Mouse (Mus musculus): ENCODE results near the gene Svs5. TPM values are rescaled to one million over a fixed set of nuclear protein-coding genes. Genes with fewer than 3 reads are reported as not detected.

Gene Svs5
- polyA plus RNA-seq, 1 experiment from 2014 or later = not detected

DNA sequence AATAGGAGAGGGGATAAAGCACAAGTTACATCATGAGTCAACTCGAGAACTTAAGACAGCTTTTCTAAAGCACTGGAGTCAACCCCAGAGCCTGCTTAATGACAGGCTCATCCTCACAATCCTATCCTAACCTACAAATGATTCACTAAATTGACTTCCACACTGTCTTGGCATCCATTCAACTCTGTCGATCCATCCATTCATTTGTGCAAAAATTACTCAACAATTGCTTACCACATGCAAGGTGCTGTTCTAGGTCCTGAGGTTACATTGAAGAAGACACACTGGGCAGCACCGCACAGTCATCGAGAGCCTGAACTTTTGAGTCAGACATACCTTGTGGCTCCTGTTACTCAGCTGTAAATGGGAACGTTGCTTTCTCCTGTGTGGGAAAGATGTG, 26.5 kb downstream of the Svs5 start:
- H3K4me1 ChIP-seq (ENCODE audit: insufficient read depth) = peaks cover 5% of the 10 kb centered on the region; the same call in 1 of the 2 replicates
- H3K9ac ChIP-seq (replicated peaks) = no peak overlapping the region
- DNase-seq = no peak
- no peak overlapping the region for H3K4me2 ChIP-seq (ENCODE audit: low read depth, low read length)
- no peak overlapping the region for H3K4me3 ChIP-seq (ENCODE audit: low read depth, low read length)
- H3K27me3 ChIP-seq (ENCODE audit: insufficient read depth, low read length) = no peaks in the 10 kb centered on the region
- TF ChIP-seq CTCF (IDR thresholded peaks at IDR 0.05; ENCODE audit: low read depth) = no peak
- no peak for TF ChIP-seq EP300 (IDR thresholded peaks at IDR 0.05; ENCODE audit: low read depth)
- no peaks in the 10 kb centered on the region for H3K9me3 ChIP-seq (ENCODE audit: low read length)
- H3K27ac ChIP-seq (ENCODE audit: low read depth) = no peak overlapping the region
- H3K36me3 ChIP-seq (replicated peaks; ENCODE audit: insufficient read depth, low read length) = no peaks in the 10 kb centered on the region
- no peak for ATAC-seq
- 70% methylated on average over 5 of the region's 5 CpGs for WGBS (ENCODE audit: insufficient replicate concordance)

DNA sequence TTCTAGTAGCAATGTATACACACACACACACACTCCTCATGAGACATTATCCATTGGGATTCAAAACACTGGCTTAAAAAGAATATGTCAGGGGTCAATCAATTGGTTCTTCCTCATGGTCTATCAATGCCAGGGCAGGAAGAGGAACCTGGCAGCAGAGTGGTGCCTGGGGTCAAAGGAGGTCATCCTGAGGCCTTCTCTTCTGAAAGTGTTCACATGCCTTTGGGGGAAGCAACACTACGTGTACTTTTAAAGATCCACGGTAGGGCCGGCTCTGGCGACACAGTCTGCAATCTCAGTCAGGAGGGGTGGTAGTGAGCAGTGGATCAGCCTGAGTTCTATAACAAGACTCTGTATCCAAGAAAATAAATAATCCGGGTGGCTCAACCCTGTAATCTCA, 27.1 kb downstream of the Svs5 start:
- Histone ChIP-seq H3K27ac (ENCODE audit: low read depth) (no peak overlapping the region), H3K4me3 (ENCODE audit: low read depth, low read length) (no peak overlapping the region), H3K4me2 (ENCODE audit: low read depth, low read length) (no peak overlapping the region), H3K36me3 (replicated peaks; ENCODE audit: insufficient read depth, low read length) (no peaks in the 10 kb centered on the region), H3K27me3 (ENCODE audit: insufficient read depth, low read length) (no peaks in the 10 kb centered on the region), H3K9ac (replicated peaks) (no peak overlapping the region), H3K4me1 (ENCODE audit: insufficient read depth) (peaks cover 5% of the 10 kb centered on the region; the same call in 1 of the 2 replicates), H3K9me3 (ENCODE audit: low read length) (no peaks in the 10 kb centered on the region)
- WGBS (ENCODE audit: insufficient replicate concordance) = 58% methylated on average over 5 of the region's 5 CpGs
- TF ChIP-seq EP300 (IDR thresholded peaks at IDR 0.05; ENCODE audit: low read depth) = no peak
- TF ChIP-seq CTCF (IDR thresholded peaks at IDR 0.05; ENCODE audit: low read depth) = no peak
- ATAC-seq (no peak), DNase-seq (no peak)

DNA sequence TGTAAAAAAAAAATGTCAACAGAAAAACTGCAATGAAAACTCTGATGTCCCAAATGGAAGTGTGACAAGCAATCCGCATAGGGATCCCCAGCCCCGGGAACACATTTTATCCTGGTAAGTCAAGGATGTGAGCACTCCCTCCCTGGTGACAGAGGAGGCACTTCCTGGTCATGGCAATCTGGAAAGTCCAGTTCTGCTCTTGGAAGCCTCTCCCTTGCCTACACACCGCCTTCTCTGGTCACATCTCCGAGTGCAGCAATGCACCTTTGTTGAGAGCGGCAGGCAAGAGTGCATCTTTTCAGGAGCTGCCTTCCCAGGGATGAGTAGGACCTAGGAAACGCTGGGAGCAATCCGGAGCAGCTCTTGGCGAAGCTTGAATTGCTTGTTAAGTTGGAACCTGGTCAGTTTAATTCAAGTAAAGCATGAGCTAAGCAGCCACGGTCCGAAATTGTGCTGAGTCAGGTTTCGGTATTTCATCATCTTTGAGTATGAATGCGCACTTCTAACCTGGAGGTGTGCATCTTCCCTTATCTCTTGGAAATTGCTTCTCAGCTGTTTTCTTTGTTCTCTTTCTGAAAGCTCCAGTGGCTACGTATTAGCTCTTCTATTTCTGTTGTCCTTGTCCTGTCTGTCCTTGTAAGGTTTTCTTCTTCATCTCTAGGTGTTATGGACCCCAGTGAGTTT, 28.6 kb downstream of the Svs5 start:
- no peak overlapping the region for H3K4me3 ChIP-seq (ENCODE audit: low read depth, low read length)
- DNase-seq (no peak), ATAC-seq (no peak)
- H3K27ac ChIP-seq (ENCODE audit: low read depth) = no peak overlapping the region
- H3K9ac ChIP-seq (replicated peaks) = no peak overlapping the region
- no peaks in the 10 kb centered on the region for H3K27me3 ChIP-seq (ENCODE audit: insufficient read depth, low read length)
- peaks cover 5% of the 10 kb centered on the region; the same call in 1 of the 2 replicates for H3K4me1 ChIP-seq (ENCODE audit: insufficient read depth)
- H3K36me3 ChIP-seq (replicated peaks; ENCODE audit: insufficient read depth, low read length) = no peaks in the 10 kb centered on the region
- H3K4me2 ChIP-seq (ENCODE audit: low read depth, low read length) = no peak overlapping the region
- 24% methylated on average over 13 of the region's 13 CpGs for WGBS (ENCODE audit: insufficient replicate concordance)
- H3K9me3 ChIP-seq (ENCODE audit: low read length) = no peaks in the 10 kb centered on the region
- TF ChIP-seq CTCF (IDR thresholded peaks at IDR 0.05; ENCODE audit: low read depth) (no peak), EP300 (IDR thresholded peaks at IDR 0.05; ENCODE audit: low read depth) (no peak)

DNA sequence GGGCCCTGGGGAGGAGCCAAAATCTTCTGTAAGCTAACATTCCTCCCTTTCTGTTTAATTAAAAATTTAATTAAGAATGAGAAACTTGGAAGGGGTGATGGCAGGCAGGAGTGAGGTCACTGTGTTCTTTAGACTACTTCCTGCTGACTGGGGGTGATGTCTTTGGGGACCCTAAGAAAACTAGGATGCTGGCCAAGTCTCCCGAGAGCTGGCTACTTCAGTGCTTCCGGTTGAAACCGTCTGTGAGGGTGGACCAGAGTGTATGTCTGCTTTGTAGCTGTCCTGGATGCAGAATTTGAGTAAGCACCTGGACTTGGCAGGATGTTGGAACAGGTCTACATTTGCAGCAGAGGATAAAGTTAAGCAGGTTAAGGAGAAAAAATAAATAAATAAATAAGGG, 34.4 kb downstream of the Svs5 start:
- DNase-seq (no peak), ATAC-seq (no peak)
- no peaks in the 10 kb centered on the region for H3K36me3 ChIP-seq (replicated peaks; ENCODE audit: insufficient read depth, low read length)
- no peak overlapping the region for H3K4me2 ChIP-seq (ENCODE audit: low read depth, low read length)
- no peak overlapping the region for H3K4me3 ChIP-seq (ENCODE audit: low read depth, low read length)
- TF ChIP-seq CTCF (IDR thresholded peaks at IDR 0.05; ENCODE audit: low read depth) (no peak), EP300 (IDR thresholded peaks at IDR 0.05; ENCODE audit: low read depth) (no peak)
- 0 out of 2 replicates have a peak, but pooled peaks cover 2% of the 10 kb centered on the region for H3K4me1 ChIP-seq (ENCODE audit: insufficient read depth)
- H3K27ac ChIP-seq (ENCODE audit: low read depth) = no peak overlapping the region
- no peak overlapping the region for H3K9ac ChIP-seq (replicated peaks)
- no peaks in the 10 kb centered on the region for H3K9me3 ChIP-seq (ENCODE audit: low read length)
- WGBS (ENCODE audit: insufficient replicate concordance) = 53% methylated on average over 3 of the region's 3 CpGs
- H3K27me3 ChIP-seq (ENCODE audit: insufficient read depth, low read length) = no peaks in the 10 kb centered on the region

DNA sequence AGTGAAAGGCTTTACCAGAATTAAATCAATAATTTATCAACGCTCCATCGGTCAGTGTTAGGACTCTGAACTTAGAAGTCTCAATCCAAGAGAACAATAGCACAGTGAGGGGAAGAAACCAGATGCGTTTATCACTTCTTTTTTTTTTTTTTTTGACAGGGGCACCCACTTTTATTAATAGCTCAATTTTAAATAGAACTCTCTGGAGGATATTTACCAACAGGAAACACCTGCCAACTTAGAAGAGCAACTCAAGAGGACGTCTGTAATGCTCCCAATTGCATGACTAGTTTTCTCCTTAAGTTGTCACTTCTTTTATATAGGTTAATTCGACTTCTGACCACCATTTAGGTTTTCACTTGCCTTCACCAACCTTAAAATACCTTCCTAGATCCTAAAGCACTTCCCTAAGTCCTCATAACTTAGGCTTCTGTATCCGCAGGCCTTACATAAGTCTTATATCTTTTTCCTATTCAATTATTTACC, 36.1 kb downstream of the Svs5 start:
- WGBS (ENCODE audit: insufficient replicate concordance) = 53% methylated on average over 6 of the region's 6 CpGs

DNA sequence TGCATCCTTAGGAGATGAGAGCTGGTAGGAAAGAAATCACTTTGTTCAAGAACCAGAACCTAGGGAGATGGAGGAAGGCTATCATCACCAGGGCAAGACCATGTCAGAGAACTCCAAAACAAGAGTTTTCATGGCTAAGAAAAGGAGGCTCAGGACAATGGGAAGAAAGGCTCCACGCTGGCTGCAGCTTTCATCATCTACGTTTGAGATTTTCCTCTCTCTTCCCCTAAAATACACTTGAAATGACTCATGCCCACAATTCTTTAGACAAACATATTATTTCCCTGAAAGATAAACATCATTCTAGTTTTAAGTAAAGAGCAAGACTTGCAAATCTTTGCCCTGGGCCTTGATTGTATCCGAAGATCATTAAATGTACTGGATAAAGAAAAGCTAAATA, 38.8 kb downstream of the Svs5 start:
- no peak overlapping the region for H3K9ac ChIP-seq (replicated peaks)
- TF ChIP-seq EP300 (IDR thresholded peaks at IDR 0.05; ENCODE audit: low read depth) (no peak), CTCF (IDR thresholded peaks at IDR 0.05; ENCODE audit: low read depth) (no peak)
- H3K27me3 ChIP-seq (ENCODE audit: insufficient read depth, low read length) = no peaks in the 10 kb centered on the region
- no peak overlapping the region for H3K4me2 ChIP-seq (ENCODE audit: low read depth, low read length)
- no peaks in the 10 kb centered on the region for H3K9me3 ChIP-seq (ENCODE audit: low read length)
- H3K4me1 ChIP-seq (ENCODE audit: insufficient read depth) = peaks cover 9% of the 10 kb centered on the region
- WGBS (ENCODE audit: insufficient replicate concordance) = 65% methylated on average over 3 of the region's 3 CpGs
- no peak overlapping the region for H3K4me3 ChIP-seq (ENCODE audit: low read depth, low read length)
- H3K27ac ChIP-seq (ENCODE audit: low read depth) = no peak overlapping the region
- ATAC-seq = no peak
- no peaks in the 10 kb centered on the region for H3K36me3 ChIP-seq (replicated peaks; ENCODE audit: insufficient read depth, low read length)
- no peak for DNase-seq

More for the DNA sequence above, 36.1 kb downstream of the Svs5 start:
- Histone ChIP-seq H3K27me3 (ENCODE audit: insufficient read depth, low read length) (no peaks in the 10 kb centered on the region), H3K9ac (replicated peaks) (no peak overlapping the region), H3K9me3 (ENCODE audit: low read length) (no peaks in the 10 kb centered on the region), H3K36me3 (replicated peaks; ENCODE audit: insufficient read depth, low read length) (no peaks in the 10 kb centered on the region), H3K4me2 (ENCODE audit: low read depth, low read length) (no peak overlapping the region), H3K4me3 (ENCODE audit: low read depth, low read length) (no peak overlapping the region), H3K27ac (ENCODE audit: low read depth) (no peak overlapping the region), H3K4me1 (ENCODE audit: insufficient read depth) (peaks cover 7% of the 10 kb centered on the region)
- DNase-seq (no peak), ATAC-seq (no peak)
- TF ChIP-seq CTCF (IDR thresholded peaks at IDR 0.05; ENCODE audit: low read depth) (no peak), EP300 (IDR thresholded peaks at IDR 0.05; ENCODE audit: low read depth) (no peak)
